Mouse (Mus musculus) ovary, adult 18-20 months (tissue): ENCODE results near the gene Pip4k2a.

ENCODE experiments used
- DNase-seq: peaks from one replicate; pipeline ENCODE4 v3.0.0; 2022; ENCODE audit warnings: low spot score, mixed read lengths

The Pip4k2a gene

GRCm38 (mm10) chr2:18979675-18980074 lies 18.3 kb downstream of the Pip4k2a start:
- no peak for DNase-seq

DNA sequence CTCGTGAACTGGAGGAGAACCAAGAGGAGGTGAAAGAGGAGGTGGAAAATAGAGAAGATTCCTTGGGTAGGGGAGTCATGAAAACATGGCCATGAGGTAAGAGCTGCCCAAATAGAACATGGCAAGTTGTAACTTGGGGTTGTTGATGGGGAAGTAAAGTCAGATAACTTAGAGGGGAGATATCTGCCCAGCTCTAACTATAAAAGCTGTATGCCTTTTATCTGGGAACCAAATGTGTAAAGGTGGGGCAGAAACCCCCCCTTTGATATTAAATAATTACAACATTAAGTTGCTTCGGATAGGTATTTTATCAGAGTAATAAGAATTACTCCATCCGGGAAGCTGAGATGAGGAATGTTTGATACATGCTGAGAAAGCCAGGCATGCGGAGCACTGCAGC lies 18.9 kb downstream of the Pip4k2a start:
- no peak for DNase-seq

GRCm38 (mm10) chr2:18977201-18977805 lies 20.6 kb downstream of the Pip4k2a start:
- DNase-seq, result no peak

DNA sequence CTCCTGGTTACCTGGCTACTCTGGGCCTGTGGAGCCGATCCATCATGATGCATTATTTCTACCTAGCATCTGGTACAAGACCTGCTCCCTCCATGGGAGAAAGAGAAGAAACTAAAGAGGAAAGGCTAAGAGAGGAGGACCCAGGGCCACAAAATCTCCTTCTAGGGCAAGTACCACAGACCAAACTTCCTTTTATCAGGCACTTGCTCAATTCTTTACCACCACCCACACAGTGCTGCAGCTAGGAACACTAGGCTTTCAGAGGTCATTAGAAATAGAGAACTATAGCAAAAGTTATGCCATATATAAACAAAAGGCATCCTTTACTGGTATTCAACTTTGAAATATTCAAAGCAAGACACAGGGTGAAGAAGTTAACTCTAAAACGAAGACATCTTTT lies 21.8 kb downstream of the Pip4k2a start:
- no peak for DNase-seq

DNA sequence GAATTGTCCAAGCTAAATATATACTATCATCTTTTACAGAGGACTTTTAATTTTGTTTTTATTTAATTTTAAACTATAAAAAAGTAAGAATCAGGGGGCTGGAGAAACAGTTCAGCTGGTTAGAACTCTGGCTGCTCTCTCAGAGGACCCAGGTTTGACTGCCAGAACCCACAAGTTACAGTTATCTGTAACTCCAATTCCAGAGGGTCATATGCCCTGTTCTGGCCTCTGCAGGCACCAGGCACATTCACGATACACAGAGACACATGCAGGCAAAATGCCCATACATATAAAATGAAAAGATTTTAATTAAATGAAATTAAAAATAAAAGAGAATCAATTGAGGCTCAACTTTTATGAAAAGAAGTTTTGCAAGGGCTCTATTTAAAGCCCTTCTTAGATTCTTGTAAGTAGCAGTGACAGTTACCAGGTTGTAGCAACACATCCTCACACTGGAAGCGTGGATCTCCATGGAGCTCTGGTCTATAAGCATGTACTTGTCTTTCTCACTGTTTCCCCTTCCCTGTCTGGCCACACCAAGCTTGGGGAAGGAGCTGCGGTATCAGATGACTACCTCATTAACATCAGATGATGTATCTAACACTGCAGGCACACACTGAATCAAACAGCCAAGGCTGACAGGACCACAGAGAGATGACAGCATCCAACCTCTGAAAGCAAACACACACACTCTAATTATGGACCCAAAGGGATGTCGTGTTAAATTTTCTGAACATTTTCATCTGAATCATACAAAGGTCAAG lies 22.9 kb downstream of the Pip4k2a start:
- no peak for DNase-seq

DNA sequence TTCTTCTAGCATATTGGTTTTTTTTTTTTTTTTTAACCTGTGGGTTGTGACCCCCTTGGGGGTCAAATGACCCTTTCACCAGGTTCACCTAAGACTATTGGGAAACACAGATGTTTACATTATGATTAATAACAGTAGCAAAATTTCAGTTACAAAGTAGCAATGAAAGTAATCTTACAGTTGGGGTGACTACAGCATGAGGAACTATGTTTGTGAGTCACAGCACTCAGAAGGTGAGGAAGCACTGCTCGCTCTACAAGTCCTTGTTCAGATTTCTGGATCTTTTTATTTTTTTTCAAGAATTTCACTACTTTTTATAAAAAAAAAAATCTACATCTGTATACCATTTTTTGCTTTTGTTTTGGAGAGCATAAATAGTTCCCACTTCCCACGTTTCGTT lies 26.4 kb downstream of the Pip4k2a start:
- no peak for DNase-seq

GRCm38 (mm10) chr2:18970461-18970860 lies 27.5 kb downstream of the Pip4k2a start:
- DNase-seq, result no peak

DNA sequence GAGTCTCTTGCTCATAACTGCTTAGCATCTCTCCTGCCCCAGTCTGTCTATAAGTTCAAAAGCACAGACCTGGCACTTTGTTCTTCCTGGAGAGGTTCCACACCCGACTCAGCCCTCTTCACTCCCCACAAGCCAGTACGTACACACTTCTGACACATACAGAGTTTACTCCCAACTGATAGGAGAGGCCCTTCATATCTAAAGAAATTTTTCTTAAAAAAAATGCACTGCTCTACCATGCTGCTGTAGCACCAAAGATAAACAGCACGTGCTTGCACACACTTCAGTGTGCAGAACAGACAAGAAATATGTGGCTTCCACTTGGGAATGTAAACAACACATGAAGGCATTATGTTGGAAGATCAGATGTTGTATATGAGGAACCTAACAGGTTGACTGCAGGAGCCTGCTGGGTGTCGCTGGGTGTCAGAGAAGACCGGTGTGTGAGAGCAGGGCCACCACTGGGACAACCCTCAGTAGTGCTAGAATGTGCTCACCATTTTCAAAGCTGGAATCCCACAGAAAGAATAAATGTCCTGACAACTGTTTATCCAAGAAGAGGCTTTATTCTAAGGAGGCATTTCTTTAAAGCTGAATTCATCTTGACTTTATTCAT lies 28.8 kb downstream of the Pip4k2a start:
- no peak for DNase-seq

- no peak for DNase-seq
Observed at GRCm38 (mm10) chr2:18967451-18968063, 30.4 kb downstream of the Pip4k2a start.

DNA sequence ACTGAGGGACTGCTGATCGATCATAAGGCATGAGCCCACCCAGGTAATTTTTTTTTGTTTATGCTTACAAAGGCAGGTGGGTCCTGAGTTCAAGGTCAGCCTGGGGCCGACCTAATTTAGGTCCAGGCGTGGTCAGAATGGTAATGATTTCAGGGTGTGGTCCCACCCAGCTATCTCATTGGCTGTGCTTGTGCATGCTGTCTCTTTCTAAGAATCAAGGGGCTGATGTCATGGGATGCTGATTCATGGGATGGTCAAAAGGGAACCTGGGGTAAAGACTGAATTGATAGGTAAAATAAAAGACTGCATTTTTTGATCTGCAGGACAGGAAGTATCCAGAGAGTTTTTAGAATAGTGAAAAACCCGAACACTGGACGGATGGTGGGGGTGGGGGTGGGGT lies 31.4 kb downstream of the Pip4k2a start:
- DNase-seq, result no peak

DNA sequence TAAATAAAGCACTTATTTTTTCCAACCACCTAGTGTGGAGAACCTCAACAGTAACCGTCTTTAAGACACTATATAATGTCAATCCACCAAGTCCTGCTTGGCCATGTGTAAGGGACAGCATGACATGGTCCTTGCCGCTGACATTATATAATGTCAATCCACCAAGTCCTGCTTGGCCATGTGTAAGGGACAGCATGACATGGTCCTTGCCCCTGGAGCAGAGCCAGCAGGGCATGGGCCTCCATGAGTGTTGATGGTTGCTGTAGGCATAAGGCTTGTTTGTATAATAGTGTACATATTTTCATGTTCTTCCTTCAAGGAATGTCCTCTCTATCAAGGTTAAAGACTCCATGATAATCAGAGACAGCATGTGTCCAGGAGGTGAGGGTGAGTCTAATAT lies 32.0 kb downstream of the Pip4k2a start:
- no peak for DNase-seq

- DNase-seq, result no peak
Observed at GRCm38 (mm10) chr2:18965108-18965507, 32.8 kb downstream of the Pip4k2a start.

GRCm38 (mm10) chr2:18963286-18964040 lies 34.5 kb downstream of the Pip4k2a start:
- no peak for DNase-seq

DNA sequence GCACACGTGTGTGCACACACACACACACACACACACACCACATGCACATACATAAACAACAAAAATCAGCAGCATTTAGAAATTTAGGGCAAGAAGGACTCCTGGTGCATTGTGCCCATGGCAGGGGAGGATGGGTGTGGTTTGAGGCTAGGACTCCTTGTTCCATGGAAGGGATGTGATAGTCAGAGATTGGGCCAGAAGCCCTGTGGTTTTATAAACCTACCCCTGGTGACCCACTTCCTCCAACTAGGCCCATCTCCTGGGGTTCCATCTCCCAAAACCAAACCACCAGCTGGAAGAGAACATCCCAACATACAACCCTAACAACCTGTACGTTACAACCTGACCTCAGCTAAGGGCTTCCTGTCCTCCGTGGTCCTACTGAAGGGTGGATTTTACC lies 35.4 kb downstream of the Pip4k2a start:
- no peak for DNase-seq

- DNase-seq, result no peak
Observed at GRCm38 (mm10) chr2:18960376-18960973, 37.5 kb downstream of the Pip4k2a start.

- DNase-seq, result no peak
Observed at GRCm38 (mm10) chr2:18959558-18959957, 38.4 kb downstream of the Pip4k2a start.

GRCm38 (mm10) chr2:18959008-18959407 lies 38.9 kb downstream of the Pip4k2a start:
- DNase-seq, result no peak

DNA sequence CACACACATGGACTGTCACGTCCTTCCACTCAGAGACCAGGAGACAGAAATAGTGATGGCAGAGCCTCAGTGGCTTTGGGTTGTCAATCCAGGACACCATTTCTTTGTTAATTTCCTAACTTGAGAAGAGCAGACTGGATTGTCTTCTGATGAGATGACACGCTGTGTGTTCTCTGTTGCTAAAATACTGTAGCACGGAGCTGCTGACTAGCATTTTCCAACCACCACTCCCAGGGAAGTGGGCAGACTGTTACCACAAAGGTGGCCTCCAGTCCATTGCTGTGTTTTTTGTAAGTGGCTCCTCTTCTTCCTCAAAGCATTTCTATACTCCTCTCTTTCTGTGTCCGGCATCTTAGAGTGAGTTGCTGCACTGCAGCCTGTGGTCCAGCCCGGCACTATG lies 39.4 kb downstream of the Pip4k2a start:
- no peak for DNase-seq

- DNase-seq, result no peak
Observed at GRCm38 (mm10) chr2:18958044-18958443, 39.9 kb downstream of the Pip4k2a start.

DNA sequence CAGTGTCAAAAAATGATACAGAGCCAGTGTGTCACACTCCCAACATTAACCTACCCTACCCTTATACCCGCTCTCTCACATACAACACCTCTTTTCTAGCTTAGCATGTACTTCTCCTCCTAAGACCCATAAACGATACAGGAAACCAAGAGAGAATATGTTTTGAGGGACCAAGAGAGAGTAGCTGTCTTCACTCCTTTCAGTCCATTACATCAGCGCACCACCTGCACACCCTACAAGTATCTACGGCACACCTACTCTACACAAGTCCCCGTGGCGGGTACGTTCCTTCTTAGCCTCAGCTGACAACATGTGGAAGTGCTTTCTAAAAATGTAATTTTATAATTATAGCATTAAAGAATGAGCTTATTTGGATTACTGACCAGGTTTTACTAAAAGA lies 40.5 kb downstream of the Pip4k2a start:
- DNase-seq, result no peak

- DNase-seq, result no peak
Observed at GRCm38 (mm10) chr2:18956945-18957344, 41.0 kb downstream of the Pip4k2a start.

DNA sequence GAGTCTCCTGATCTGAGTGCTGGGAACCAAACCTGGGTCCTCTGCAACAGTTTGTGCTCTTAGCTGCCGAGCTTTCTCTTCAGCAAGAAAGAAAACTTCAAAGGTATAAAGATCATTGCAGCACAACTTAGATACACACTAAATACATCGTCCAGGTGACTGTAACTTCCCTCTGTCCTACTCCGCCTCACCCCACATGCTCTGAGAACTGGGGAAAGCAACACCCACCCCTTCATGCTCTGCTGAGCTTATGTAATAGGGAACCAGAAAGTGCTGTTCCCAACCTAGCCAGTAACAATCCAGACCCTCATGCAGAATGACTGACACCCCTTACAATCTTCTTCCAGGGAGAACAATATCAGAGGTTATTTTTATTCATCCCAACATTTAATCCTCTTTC lies 41.5 kb downstream of the Pip4k2a start:
- DNase-seq, result no peak
